Mouse (Mus musculus): ENCODE data around the gene Eif3k.
A peak's percentile ranks its signal among the peaks of the same experiment; 100 is the strongest.

The Eif3k gene

DNA sequence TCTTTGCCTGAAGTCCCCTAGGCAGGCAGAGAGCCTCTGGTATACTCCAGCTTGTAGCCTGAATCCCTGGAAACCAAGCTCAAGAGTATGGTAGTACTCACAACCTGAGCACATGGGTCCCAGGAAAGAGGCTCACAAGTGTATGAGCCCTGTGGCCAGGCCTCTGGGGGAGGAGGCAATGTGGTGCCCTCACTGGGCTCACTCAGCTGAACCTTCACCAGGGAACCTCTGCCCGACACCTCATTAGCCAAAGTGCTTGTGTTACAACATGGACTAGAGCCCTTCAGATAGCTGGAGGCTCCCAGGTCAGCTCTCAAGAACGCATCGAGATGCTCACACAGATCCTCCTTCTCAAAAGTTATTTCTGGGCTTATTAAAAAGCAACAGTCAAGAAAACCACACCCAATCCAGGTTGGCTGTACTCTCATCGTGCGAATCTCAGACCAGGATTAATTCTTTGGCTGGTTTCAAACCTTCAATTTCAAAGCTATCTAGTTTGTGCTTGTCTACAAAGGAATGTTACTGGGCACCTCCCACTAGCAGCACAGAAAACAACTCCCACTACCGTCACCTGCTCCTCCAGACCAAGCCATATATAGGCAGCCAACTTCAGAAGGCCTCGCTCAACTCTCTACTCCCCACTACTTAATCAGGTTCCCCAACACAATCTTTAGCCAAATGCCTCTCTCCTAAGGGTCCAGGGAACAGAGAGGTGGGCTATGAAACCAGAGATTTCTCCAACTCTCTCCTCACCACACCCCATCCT lies 42.1 kb downstream of the Eif3k start:
- DNase-seq (ENCODE audit: low read depth, low spot score): no peak

DNA sequence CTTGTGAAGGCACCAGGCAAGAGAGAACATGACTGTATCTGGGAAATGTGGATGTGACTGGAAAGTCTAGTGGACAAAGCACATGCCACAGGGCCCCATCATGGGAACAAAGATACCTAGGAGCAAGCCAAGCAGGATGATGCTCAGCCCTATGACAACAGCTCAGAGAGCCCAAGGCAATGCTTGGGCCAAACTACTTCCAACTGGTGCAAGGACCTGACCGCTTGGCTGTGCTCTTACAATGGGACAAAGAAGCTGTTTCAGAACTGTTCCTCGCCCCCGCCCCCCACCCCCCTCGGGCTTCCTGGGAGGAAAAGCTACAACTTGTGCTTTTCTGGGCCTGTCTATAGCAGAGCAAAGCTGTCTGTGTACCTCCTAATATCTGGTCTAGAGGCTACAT lies 43.0 kb downstream of the Eif3k start:
- no peak for DNase-seq (ENCODE audit: low read depth, low spot score)

GRCm38 (mm10) chr7:28936787-28937186 lies 44.9 kb downstream of the Eif3k start:
- no peak for DNase-seq (ENCODE audit: low read depth, low spot score)

GRCm38 (mm10) chr7:28933825-28934224 lies 47.8 kb downstream of the Eif3k start:
- no peak for DNase-seq (ENCODE audit: low read depth, low spot score)

DNA sequence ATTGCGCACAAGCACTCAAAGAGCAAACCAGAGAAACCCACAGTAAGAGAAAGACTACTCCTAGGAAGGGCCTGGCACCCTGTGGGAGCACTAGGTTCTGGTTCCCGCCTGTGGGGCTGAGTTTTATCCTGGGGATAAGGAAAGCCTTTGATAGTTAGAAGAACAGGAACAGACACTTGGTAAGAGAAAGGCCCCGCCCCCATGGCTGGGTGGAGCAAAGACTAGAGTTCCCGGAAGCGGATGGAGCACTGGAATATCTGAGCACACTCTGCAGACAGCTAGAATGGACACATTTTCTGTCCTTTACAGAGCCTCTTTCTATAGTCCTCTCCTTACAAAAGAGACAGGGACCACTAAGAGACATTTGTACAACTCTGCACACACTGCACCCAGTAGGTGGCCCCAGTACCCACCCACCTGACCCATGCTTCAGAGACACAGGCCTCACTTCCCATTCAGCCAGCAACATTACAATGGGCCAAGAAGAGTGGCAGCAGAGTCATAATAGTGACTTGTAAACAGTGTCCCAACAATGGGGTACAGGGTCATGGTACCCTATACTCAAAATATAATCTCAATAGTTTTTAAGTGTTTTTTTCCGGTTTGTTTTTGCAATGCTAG lies 49.1 kb downstream of the Eif3k start:
- peak; percentile 64 for DNase-seq (ENCODE audit: low read depth, low spot score)

GRCm38 (mm10) chr7:28931695-28932039 lies 50.0 kb downstream of the Eif3k start:
- no peak for DNase-seq (ENCODE audit: low read depth, low spot score)

DNA sequence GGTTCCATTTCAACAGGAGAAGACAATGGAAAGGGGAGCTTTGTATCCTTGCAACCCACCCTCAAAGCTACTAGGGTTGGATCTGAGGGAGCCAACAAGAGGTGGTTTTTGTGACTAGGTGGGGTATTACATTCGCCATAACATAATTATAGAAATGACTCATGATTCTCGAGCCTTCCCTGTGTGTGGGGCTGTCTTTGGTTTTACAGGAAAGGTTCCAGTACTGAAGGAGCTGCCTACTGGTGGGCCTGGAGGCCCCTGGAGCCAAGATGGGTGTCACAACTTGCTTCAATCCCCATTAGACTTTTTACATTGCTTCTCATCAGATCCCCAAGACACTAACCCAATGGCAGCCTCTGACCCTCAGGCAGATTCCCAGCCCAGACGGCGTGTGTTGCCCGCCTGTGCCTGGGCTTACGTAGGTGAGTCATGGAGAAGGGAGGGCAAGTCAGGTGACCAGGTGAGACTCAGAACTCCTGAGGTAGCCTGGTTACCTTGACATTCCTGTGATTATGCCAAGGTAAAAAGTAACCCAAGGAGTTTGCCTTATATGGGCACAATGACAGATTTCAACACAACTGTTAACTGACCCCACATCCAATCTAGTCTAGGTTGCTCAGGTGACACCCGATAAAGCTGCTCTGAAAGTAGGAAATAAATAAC lies 50.5 kb downstream of the Eif3k start:
- DNase-seq (ENCODE audit: low read depth, low spot score): peak; percentile 62

GRCm38 (mm10) chr7:28930320-28931031 lies 51.2 kb downstream of the Eif3k start:
- DNase-seq (ENCODE audit: low read depth, low spot score): peak; percentile 85

DNA sequence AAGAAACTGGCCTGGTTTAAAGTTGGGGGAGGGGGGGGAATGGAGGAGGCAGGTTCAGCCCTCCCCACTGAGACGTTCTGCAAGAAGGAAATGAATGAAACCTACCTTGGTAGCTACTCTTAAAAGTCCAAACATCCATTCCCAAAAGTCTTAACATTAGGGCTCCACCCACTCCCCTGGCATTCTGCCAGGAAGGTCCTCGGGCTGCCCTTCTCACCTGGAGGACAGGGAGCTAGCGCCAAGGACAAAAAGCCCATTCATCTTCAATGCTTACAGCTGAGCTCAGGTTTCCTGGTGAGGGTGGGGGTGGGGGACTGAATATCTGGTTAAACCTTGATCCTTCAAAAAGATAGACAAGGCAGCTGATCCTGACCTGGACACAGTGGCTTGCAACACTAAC lies 52.3 kb downstream of the Eif3k start:
- DNase-seq (ENCODE audit: low read depth, low spot score): no peak

- DNase-seq (ENCODE audit: low read depth, low spot score): no peak
Observed at GRCm38 (mm10) chr7:28926172-28926571, 55.5 kb downstream of the Eif3k start.

- DNase-seq (ENCODE audit: low read depth, low spot score): peak; percentile 91
Observed at GRCm38 (mm10) chr7:28925317-28925716, 56.3 kb downstream of the Eif3k start.

DNA sequence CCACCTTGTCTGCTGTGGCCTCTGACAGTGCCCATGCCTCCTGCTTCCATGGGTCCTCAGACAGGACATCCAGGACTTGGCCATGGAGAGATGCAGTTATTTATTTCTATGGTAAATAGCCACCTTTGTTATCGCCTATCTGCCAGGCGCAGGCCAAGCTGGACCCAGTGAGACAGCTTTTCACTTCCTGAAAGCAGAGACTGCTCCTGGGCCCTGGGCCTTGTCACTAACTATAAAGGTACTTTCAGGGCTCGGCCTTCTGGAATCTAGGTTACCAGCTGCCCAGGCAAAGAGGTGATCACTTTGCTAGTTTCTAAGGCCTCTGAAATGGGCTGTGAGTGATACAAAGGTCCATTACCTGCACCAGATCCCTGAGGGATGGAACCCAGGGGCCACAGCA lies 56.9 kb downstream of the Eif3k start:
- no peak for DNase-seq (ENCODE audit: low read depth, low spot score)

- peak; percentile 59 for DNase-seq (ENCODE audit: low read depth, low spot score)
Observed at GRCm38 (mm10) chr7:28923865-28924291, 57.8 kb downstream of the Eif3k start.

DNA sequence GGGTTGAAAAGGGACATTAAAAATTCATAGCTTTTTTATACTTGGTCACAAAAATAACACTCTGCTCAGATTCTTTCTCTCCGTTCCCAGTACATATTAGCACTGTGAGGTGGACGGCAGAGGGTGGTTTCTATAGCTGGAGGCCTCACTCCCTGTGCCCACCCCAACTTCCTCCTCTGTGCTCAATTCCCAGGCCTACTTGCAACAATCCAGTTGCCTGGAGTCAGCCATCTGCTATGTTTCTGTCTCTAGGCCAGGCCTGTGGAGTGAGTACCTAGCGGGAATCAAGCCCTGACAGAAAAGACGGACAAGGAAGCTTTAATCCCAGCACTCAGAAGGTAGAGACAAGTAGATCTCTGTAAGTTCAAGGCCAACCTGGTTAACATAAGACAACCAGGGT lies 59.1 kb downstream of the Eif3k start:
- no peak for DNase-seq (ENCODE audit: low read depth, low spot score)

DNA sequence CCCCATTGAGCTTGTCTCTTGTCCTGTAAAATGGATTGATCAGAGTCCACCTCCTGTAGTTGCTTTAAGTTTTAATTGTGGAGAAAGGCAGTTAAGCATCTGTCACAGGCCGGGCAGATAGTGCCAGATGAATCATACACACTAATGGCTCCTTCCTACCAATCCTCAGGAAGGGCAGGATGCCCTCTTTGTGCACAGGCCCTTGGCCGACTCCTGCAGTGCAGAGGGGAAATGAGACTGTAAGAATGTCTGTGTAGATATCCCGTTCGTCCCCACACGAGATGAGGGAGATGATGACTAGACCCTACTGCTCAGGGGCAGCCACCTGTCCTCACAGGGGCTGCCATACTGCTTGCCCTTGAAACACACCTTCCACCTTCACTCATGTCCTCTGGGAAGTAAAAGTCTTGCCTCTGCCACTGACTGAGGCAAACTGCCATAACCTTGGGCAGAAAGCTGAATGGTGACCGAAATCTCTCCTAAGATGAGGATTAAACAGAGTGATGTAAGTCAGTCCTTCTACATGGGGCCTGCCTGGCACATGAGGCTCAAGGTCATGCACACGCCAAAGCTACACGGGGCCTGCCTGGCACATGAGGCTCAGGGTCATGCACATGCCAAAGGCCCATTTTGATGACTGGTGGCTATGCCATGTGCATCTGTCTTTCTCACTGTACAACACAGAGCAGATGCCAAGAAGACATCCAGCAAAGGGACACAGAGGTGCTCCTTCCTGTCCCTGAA lies 59.8 kb downstream of the Eif3k start:
- no peak for DNase-seq (ENCODE audit: low read depth, low spot score)
